Mouse (Mus musculus): ENCODE measurements around the gene Adprm. TPM values are rescaled to one million over a fixed set of nuclear protein-coding genes. Genes with fewer than 3 reads are reported as not detected.

Adprm gene
- polyA plus RNA-seq (2014; fragmentation: Nextera tagmentation; extraction: Ambion mirVana), result 17.8 and 20.4 TPM in 2 replicates

DNA sequence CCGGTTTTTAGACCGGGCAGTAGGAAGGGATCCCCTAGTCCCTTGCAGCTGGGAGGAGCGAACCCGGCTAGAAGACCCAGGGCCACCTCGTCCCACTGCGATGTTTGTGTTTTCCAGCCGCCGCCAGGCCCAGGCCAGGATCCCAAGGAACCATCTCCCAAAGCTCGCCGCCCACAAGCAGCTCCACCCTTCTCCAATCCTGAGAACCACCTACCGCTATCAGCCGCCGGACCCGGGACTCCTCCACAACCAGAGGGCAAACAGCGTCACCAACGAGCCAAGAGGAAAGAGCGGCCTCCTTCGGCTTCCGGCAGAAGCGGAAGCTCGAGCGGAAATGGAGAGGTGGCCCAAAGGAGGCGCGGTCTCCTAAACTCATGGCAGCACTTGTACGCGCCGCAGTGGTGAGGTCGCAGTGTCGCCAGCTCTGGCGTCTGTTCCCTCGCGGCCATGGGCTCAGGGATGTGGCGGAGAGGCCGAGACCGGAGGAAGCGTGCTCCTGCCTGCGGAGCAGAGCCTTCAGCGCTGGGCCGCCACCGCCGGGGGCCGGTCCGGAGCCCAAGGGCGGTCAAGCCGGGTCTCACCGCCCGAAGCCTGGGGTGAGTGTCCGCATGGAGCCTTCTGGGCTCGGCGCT, at the start of gene Adprm, which contains the start of gene Sco1:
Adprm (minus strand) TSS at position 274 of the 632 bp plus-strand sequence.
Sco1 (plus strand) TSS at position 350 of the 632 bp plus-strand sequence.
- H3K4me2 ChIP-seq (ENCODE audit: low read length), result peak within 1 kb of the TSS; percentile 72
- no peaks in the 10 kb centered on the region for H3K27me3 ChIP-seq (ENCODE audit: control insufficient read depth, insufficient read depth, low read length)
- ATAC-seq (ENCODE audit: insufficient number of reproducible peaks, insufficient read depth, low FRiP score, low read depth), result peak; percentile 88
- no peaks in the 10 kb centered on the region for H3K9me3 ChIP-seq (ENCODE audit: control insufficient read depth, low read length)
- peak within 1 kb of the TSS; percentile 92 for H3K9ac ChIP-seq (ENCODE audit: low read length)
- H3K4me3 ChIP-seq (ENCODE audit: control insufficient read depth in 1 of 2, insufficient read depth in 1 of 2, low read depth in 1 of 2, low read length in 2 of 2), result peak within 1 kb of the TSS; percentile 92 to 98
- under 1% methylated on average over 50 of the region's 50 CpGs for WGBS
- peaks cover 41% of the 10 kb centered on the region for H3K36me3 ChIP-seq (ENCODE audit: control insufficient read depth, insufficient read depth, low read length)
- H3K27ac ChIP-seq (replicated peaks in 1 of 2; ENCODE audit: control insufficient read depth in 1 of 2, insufficient read depth in 1 of 2, low read depth in 2 of 2, low read length in 2 of 2), result peak within 1 kb of the TSS; percentile 77 to 81
- H3K4me1 ChIP-seq (ENCODE audit: control insufficient read depth in 2 of 2, insufficient read depth in 2 of 2, low read length in 2 of 2), result peaks cover 0 to 7% of the 10 kb centered on the region in 2 experiments; a peak in 2 of 4 replicates

DNA sequence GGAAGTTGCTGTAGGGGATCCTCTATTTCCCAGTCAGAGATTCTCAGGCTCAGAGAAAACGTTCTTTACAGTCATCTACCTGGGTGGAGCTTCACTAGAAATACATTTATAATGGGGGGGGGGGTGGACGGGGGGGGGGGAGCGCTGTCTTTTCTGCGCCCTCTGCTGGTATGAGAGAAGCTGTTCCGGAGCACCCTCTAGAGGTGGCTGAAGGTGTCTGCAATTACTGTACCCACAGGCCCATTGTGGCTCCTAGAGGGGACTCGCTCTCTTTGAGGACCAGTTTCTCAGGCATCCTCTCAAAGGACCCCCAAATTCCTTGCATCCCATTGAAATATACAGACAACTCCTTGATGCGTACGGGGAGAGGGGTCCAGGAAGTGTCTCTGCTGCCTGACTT, 49.3 kb upstream of the Adprm start:
- WGBS, result 31% methylated on average over 5 of the region's 8 CpGs
- Histone ChIP-seq H3K36me3 (ENCODE audit: control insufficient read depth, insufficient read depth, low read length) (no peaks in the 10 kb centered on the region), H3K27ac (replicated peaks in 1 of 2; ENCODE audit: control insufficient read depth in 1 of 2, insufficient read depth in 1 of 2, low read depth in 2 of 2, low read length in 2 of 2) (no peak overlapping the region), H3K27me3 (ENCODE audit: control insufficient read depth, insufficient read depth, low read length) (peaks cover 11% of the 10 kb centered on the region), H3K4me3 (ENCODE audit: control insufficient read depth in 1 of 2, insufficient read depth in 1 of 2, low read depth in 1 of 2, low read length in 2 of 2) (no peak overlapping the region), H3K4me2 (ENCODE audit: low read length) (no peak overlapping the region), H3K4me1 (ENCODE audit: control insufficient read depth in 2 of 2, insufficient read depth in 2 of 2, low read length in 2 of 2) (peaks cover 12 to 16% of the 10 kb centered on the region in 2 experiments), H3K9ac (ENCODE audit: low read length) (no peak overlapping the region), H3K9me3 (ENCODE audit: control insufficient read depth, low read length) (no peaks in the 10 kb centered on the region)
- ATAC-seq (ENCODE audit: insufficient number of reproducible peaks, insufficient read depth, low FRiP score, low read depth), result no peak

DNA sequence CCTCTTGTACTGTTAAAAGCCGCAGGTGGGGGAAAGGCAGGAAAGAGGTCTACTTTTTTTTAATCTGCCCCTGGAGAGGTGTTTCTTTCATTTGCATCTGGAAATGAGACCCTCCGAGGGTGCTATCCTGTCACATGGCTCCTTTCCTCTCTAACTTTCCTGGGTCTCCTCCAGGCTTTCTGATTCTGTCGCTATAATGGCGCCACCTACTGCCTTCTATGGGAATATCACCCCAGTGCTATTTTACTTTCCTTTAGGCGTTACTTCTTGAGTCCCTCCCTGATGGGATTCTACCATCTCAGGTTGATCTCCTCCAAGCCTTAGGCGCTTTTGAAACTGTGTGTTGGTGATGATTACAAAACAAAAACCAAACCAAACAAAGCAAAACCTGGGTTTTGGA, 47.8 kb upstream of the Adprm start:
- H3K27ac ChIP-seq (replicated peaks in 1 of 2; ENCODE audit: control insufficient read depth in 1 of 2, insufficient read depth in 1 of 2, low read depth in 2 of 2, low read length in 2 of 2), result no peak overlapping the region
- H3K27me3 ChIP-seq (ENCODE audit: control insufficient read depth, insufficient read depth, low read length), result peaks cover 11% of the 10 kb centered on the region
- no peaks in the 10 kb centered on the region for H3K36me3 ChIP-seq (ENCODE audit: control insufficient read depth, insufficient read depth, low read length)
- no peak overlapping the region for H3K4me2 ChIP-seq (ENCODE audit: low read length)
- WGBS, result 23% methylated on average over 6 of the region's 6 CpGs
- no peaks in the 10 kb centered on the region for H3K9me3 ChIP-seq (ENCODE audit: control insufficient read depth, low read length)
- ATAC-seq (ENCODE audit: insufficient number of reproducible peaks, insufficient read depth, low FRiP score, low read depth), result no peak
- peaks cover 6 to 7% of the 10 kb centered on the region in 2 experiments for H3K4me1 ChIP-seq (ENCODE audit: control insufficient read depth in 2 of 2, insufficient read depth in 2 of 2, low read length in 2 of 2)
- no peak overlapping the region for H3K4me3 ChIP-seq (ENCODE audit: control insufficient read depth in 1 of 2, insufficient read depth in 1 of 2, low read depth in 1 of 2, low read length in 2 of 2)
- H3K9ac ChIP-seq (ENCODE audit: low read length), result no peak overlapping the region

DNA sequence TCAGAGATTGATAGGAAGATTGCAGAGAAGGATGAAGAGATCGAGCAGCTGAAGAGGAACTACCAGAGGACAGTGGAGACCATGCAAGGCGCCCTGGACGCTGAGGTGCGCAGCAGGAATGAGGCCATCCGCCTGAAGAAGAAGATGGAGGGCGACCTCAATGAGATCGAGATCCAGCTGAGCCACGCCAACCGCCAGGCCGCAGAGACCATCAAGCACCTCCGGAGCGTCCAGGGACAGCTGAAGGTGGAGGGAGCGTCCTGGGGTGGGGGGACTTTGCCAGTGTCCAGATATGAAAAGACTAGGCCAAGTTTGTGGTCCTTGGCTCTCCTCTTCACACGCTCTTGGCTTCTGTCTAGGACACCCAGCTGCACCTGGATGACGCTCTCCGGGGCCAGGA, 46.8 kb upstream of the Adprm start:
- WGBS, result 91% methylated on average over 16 of the region's 16 CpGs
- H3K4me1 ChIP-seq (ENCODE audit: control insufficient read depth in 2 of 2, insufficient read depth in 2 of 2, low read length in 2 of 2), result 0 out of 4 replicates have a peak, but pooled peaks cover 0 to 1% of the 10 kb centered on the region in 2 experiments
- H3K9ac ChIP-seq (ENCODE audit: low read length), result no peak overlapping the region
- no peaks in the 10 kb centered on the region for H3K36me3 ChIP-seq (ENCODE audit: control insufficient read depth, insufficient read depth, low read length)
- no peak overlapping the region for H3K27ac ChIP-seq (replicated peaks in 1 of 2; ENCODE audit: control insufficient read depth in 1 of 2, insufficient read depth in 1 of 2, low read depth in 2 of 2, low read length in 2 of 2)
- no peak overlapping the region for H3K4me2 ChIP-seq (ENCODE audit: low read length)
- H3K4me3 ChIP-seq (ENCODE audit: control insufficient read depth in 1 of 2, insufficient read depth in 1 of 2, low read depth in 1 of 2, low read length in 2 of 2), result no peak overlapping the region
- H3K27me3 ChIP-seq (ENCODE audit: control insufficient read depth, insufficient read depth, low read length), result peaks cover 13% of the 10 kb centered on the region
- ATAC-seq (ENCODE audit: insufficient number of reproducible peaks, insufficient read depth, low FRiP score, low read depth), result no peak
- no peaks in the 10 kb centered on the region for H3K9me3 ChIP-seq (ENCODE audit: control insufficient read depth, low read length)

DNA sequence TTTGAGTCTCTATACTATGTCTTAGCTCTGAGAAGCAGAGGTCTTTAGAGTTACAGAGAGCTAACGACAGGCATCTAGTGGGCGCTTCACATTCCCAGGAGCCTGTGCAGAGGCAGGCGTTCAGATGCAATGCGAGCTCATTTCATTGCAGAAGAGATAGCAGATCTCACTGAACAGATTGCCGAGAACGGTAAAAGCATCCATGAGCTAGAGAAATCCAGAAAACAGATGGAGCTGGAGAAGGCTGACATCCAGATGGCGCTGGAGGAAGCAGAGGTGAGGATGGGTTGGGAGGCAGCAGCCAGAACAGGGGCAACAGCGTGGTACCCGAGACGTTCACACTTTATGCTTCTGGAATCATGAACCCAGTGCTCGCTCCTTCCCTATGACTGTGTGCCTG, 46.0 kb upstream of the Adprm start:
- 69% methylated on average over 11 of the region's 11 CpGs for WGBS
- no peak for ATAC-seq (ENCODE audit: insufficient number of reproducible peaks, insufficient read depth, low FRiP score, low read depth)

DNA sequence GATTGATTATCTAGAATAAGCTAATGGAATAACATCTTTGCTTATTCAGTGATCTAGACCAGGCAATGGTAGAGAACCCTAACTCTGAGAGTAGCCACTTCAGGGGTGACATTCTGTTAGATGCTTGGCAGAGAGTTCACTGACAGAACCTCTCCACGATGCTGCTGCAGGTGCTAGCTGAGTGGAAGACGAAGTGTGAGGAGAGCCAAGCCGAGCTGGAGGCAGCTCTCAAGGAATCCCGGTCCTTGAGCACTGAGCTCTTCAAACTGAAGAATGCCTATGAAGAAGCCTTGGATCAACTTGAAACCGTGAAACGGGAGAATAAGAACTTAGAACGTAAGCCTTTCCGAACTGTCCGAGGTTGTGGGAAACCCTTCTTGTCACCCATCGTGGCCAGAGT, 45.3 kb upstream of the Adprm start:
- no peak for ATAC-seq (ENCODE audit: insufficient number of reproducible peaks, insufficient read depth, low FRiP score, low read depth)
- Histone ChIP-seq H3K9ac (ENCODE audit: low read length) (no peak overlapping the region), H3K36me3 (ENCODE audit: control insufficient read depth, insufficient read depth, low read length) (no peaks in the 10 kb centered on the region), H3K4me3 (ENCODE audit: control insufficient read depth in 1 of 2, insufficient read depth in 1 of 2, low read depth in 1 of 2, low read length in 2 of 2) (no peak overlapping the region), H3K4me1 (ENCODE audit: control insufficient read depth in 2 of 2, insufficient read depth in 2 of 2, low read length in 2 of 2) (no peaks in the 10 kb centered on the region), H3K27ac (replicated peaks in 1 of 2; ENCODE audit: control insufficient read depth in 1 of 2, insufficient read depth in 1 of 2, low read depth in 2 of 2, low read length in 2 of 2) (no peak overlapping the region), H3K9me3 (ENCODE audit: control insufficient read depth, low read length) (no peaks in the 10 kb centered on the region), H3K4me2 (ENCODE audit: low read length) (no peak overlapping the region), H3K27me3 (ENCODE audit: control insufficient read depth, insufficient read depth, low read length) (peaks cover 17% of the 10 kb centered on the region)
- WGBS, result 86% methylated on average over 10 of the region's 10 CpGs

More for the DNA sequence above, 46.0 kb upstream of the Adprm start:
- no peaks in the 10 kb centered on the region for H3K9me3 ChIP-seq (ENCODE audit: control insufficient read depth, low read length)
- no peaks in the 10 kb centered on the region for H3K4me1 ChIP-seq (ENCODE audit: control insufficient read depth in 2 of 2, insufficient read depth in 2 of 2, low read length in 2 of 2)
- H3K36me3 ChIP-seq (ENCODE audit: control insufficient read depth, insufficient read depth, low read length), result no peaks in the 10 kb centered on the region
- H3K27ac ChIP-seq (replicated peaks in 1 of 2; ENCODE audit: control insufficient read depth in 1 of 2, insufficient read depth in 1 of 2, low read depth in 2 of 2, low read length in 2 of 2), result no peak overlapping the region
- H3K4me3 ChIP-seq (ENCODE audit: control insufficient read depth in 1 of 2, insufficient read depth in 1 of 2, low read depth in 1 of 2, low read length in 2 of 2), result no peak overlapping the region
- H3K4me2 ChIP-seq (ENCODE audit: low read length), result no peak overlapping the region
- no peak overlapping the region for H3K9ac ChIP-seq (ENCODE audit: low read length)
- H3K27me3 ChIP-seq (ENCODE audit: control insufficient read depth, insufficient read depth, low read length), result peaks cover 17% of the 10 kb centered on the region

DNA sequence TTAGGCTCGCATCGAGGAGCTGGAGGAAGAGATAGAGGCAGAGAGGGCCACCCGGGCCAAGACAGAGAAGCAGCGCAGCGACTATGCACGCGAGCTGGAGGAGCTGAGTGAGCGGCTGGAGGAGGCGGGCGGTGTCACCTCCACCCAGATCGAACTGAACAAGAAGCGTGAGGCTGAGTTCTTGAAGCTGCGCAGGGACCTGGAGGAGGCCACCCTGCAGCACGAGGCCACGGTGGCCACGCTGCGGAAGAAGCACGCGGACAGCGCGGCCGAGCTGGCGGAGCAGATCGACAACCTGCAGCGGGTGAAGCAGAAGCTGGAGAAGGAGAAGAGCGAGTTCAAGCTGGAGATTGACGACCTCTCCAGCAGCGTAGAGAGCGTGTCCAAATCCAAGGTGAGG, 42.1 kb upstream of the Adprm start:
- Histone ChIP-seq H3K9me3 (ENCODE audit: control insufficient read depth, low read length) (no peaks in the 10 kb centered on the region), H3K9ac (ENCODE audit: low read length) (no peak overlapping the region), H3K27me3 (ENCODE audit: control insufficient read depth, insufficient read depth, low read length) (peaks cover 11% of the 10 kb centered on the region), H3K4me1 (ENCODE audit: control insufficient read depth in 2 of 2, insufficient read depth in 2 of 2, low read length in 2 of 2) (no peaks in the 10 kb centered on the region), H3K36me3 (ENCODE audit: control insufficient read depth, insufficient read depth, low read length) (no peaks in the 10 kb centered on the region), H3K4me2 (ENCODE audit: low read length) (no peak overlapping the region), H3K27ac (replicated peaks in 1 of 2; ENCODE audit: control insufficient read depth in 1 of 2, insufficient read depth in 1 of 2, low read depth in 2 of 2, low read length in 2 of 2) (no peak overlapping the region), H3K4me3 (ENCODE audit: control insufficient read depth in 1 of 2, insufficient read depth in 1 of 2, low read depth in 1 of 2, low read length in 2 of 2) (no peak overlapping the region)
- 54% methylated on average over 29 of the region's 29 CpGs for WGBS
- no peak for ATAC-seq (ENCODE audit: insufficient number of reproducible peaks, insufficient read depth, low FRiP score, low read depth)

DNA sequence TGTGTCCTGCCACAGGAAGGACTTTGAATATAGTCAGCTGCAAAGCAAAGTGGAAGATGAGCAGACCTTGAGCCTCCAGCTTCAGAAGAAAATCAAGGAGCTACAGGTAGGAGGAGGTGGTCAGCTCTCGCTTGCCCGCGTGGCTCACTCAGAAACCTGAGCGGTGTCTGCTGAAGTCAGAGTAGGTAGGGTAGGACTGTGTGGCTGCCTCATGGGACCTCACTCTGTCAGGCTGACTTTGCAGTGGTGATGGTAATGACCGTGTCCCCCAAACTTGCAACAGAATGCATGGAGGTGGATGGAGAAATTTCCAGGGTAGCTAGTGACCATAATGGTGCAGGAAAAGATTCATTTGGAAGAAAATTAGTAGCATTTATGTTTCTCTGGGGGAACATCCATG, 41.3 kb upstream of the Adprm start:
- Histone ChIP-seq H3K27ac (replicated peaks in 1 of 2; ENCODE audit: control insufficient read depth in 1 of 2, insufficient read depth in 1 of 2, low read depth in 2 of 2, low read length in 2 of 2) (no peak overlapping the region), H3K9me3 (ENCODE audit: control insufficient read depth, low read length) (no peaks in the 10 kb centered on the region), H3K4me2 (ENCODE audit: low read length) (no peak overlapping the region), H3K4me3 (ENCODE audit: control insufficient read depth in 1 of 2, insufficient read depth in 1 of 2, low read depth in 1 of 2, low read length in 2 of 2) (no peak overlapping the region), H3K27me3 (ENCODE audit: control insufficient read depth, insufficient read depth, low read length) (peaks cover 6% of the 10 kb centered on the region), H3K4me1 (ENCODE audit: control insufficient read depth in 2 of 2, insufficient read depth in 2 of 2, low read length in 2 of 2) (no peaks in the 10 kb centered on the region), H3K36me3 (ENCODE audit: control insufficient read depth, insufficient read depth, low read length) (no peaks in the 10 kb centered on the region), H3K9ac (ENCODE audit: low read length) (no peak overlapping the region)
- ATAC-seq (ENCODE audit: insufficient number of reproducible peaks, insufficient read depth, low FRiP score, low read depth), result no peak
- 94% methylated on average over 5 of the region's 5 CpGs for WGBS
